Mouse (Mus musculus) layer of hippocampus, adult 2 months (tissue): ENCODE data around the gene Acp6. TPM values are rescaled to one million over a fixed set of nuclear protein-coding genes. Genes with fewer than 3 reads are reported as not detected.
A peak's percentile ranks its signal among the peaks of the same experiment; 100 is the strongest.

Experiments
- DNase-seq, 2 experiments: peaks; one replicate each; pipeline ENCODE4 v3.0.0; 2022; ENCODE audit warnings: low spot score in 2 of 2
- H3K27ac ChIP-seq: fragments of 200-600 bp; 2 replicates; pipeline ENCODE4 v1.8.1; 2022
- H3K4me3 ChIP-seq: fragments of 200-600 bp; 2 replicates; pipeline ENCODE4 v1.8.1; 2022; ENCODE audit warnings: mild to moderate bottlenecking
- CTCF ChIP-seq: fragments of 200-600 bp; conservative IDR thresholded peaks from 2 replicates; pipeline ENCODE4 v1.8.1; 2022; ENCODE audit warnings: antibody characterized with exemption, mild to moderate bottlenecking, moderate library complexity
- total RNA-seq, 2 experiments: library from RNA; stranded (reverse); gene quantifications; 2 replicates each; pipeline ENCODE4 v1.2.3; 2021

Acp6 gene
- total RNA-seq, 2 experiments from 2014 or later, result 35.9 to 37.7 TPM

DNA sequence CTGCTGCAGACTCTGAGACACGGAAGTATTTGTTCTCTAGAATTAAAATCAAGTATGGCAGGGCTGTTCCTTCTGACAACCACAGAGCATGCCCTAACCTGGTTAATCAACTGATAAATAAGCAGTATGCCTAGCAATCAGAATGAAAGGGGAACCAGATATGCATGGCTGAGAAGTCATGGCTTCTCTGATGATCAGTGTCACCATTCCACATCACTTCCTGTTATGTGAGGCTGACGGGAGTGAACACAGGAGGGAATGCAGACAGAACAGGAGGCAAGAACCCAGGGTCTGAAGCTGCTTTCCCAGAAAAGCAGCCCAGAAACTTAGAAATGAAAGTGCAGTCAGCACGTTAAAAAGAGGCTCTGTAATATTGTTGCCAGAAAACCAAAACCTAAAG, 47.9 kb downstream of the Acp6 start:
- Histone ChIP-seq H3K27ac (no peak overlapping the region), H3K4me3 (no peak overlapping the region)
- DNase-seq, result no peak
- TF ChIP-seq CTCF, result no peak

DNA sequence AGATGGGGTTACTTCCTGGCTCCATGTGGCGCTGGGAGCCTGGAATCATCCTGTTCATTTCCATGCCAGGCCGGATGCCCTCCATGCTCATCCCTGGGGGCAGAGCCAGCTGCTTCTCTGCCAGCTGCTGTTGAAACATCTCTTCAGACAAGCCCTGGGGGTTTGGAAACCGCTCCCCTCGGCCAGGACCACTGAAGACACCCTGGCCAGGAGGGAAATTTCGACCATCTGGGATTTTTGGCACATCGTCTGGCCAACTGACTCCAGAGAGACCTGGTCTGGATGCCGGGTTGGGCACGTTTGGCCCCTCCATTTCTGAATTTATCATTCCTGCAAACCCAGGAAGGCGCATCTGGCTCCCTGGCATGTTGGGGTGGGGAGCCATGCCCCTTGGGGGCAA, 50.8 kb downstream of the Acp6 start:
- Histone ChIP-seq H3K27ac (no peak overlapping the region), H3K4me3 (no peak overlapping the region)
- no peak for DNase-seq
- no peak for TF ChIP-seq CTCF

DNA sequence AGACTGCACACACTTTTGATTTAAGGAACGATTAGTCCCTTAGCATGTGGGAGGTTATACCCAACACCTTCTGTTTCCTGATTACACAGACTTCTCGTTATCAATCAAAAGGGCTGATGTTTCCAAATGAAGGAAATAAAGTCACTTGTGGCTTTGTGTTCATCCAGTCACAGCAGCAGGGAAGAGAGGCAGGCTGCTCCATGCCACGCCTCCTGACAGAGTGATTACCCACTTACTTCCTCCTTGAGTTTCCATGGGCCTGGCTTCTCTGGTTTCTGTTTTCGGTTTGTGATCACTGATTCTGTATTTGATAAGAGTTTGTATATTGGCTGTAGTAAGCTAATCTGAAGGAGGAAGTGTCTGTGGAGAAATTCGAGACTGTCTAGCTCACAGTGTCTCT, 52.6 kb downstream of the Acp6 start:
- DNase-seq, result no peak
- no peak for TF ChIP-seq CTCF
- no peak overlapping the region for H3K4me3 ChIP-seq
- H3K27ac ChIP-seq, result 0 out of 2 replicates have a peak overlapping the region, but pooled peaks have one; percentile 5

DNA sequence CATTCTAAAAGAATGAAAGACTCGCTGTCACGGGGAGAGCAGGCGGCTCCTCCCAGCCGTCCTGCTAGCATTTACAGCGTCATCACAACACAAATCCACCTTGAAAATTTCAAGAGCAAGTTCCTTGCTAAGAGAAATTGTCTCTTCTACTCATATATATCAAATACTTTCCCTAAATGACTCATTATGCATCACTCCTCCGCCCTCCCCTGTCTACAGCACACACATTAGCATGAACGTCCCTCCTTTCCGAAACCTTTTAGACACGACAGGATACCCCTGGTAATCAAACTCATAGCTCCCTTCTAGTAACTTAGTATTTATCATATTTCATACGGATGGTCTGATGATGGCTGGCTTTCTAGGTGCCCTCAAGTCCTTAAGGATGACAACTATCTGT, 55.3 kb downstream of the Acp6 start:
- TF ChIP-seq CTCF, result no peak
- Histone ChIP-seq H3K27ac (no peak overlapping the region), H3K4me3 (no peak overlapping the region)
- no peak for DNase-seq

DNA sequence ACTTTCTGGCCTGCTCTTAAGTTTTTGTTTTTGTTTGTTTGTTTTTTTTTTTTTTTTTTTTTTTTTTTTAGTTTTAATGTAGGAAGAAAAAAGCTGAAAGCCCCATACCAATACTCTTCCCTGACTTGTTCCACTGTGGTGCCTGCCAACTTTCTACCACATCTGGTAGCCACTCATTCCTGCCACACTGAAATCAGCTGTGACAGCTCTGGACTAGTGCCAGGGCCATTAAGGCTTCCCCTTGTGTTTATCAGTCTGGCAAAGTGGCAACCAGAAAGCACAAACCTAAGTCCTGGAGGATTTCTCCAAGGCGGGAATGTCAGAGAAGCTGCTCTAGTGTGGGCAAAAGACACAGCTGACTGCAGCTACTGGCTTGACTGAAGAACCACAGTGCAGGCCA, 55.9 kb downstream of the Acp6 start:
- TF ChIP-seq CTCF, result no peak
- Histone ChIP-seq H3K4me3 (no peak overlapping the region), H3K27ac (no peak overlapping the region)
- DNase-seq, result no peak

DNA sequence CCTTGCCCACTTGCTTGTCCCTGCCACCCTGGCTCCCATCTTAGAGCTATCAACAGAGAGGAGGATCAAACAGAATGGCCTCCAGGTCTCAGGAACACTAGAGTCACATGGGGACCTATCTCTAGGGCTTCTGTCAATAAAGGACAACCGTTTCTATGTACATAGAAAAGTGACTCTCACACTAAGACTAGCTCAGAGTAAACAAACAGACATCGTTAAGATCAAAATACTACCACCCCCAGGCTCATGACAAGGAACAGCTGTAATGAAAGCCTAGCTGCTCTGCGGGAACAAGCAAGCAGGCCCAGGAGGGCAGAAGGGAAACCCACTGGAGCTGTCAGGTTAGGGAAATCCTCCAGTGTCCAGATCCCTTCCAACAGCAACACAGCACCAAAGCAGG, 56.9 kb downstream of the Acp6 start:
- DNase-seq, result no peak
- Histone ChIP-seq H3K4me3 (no peak overlapping the region), H3K27ac (no peak overlapping the region)
- TF ChIP-seq CTCF, result no peak

DNA sequence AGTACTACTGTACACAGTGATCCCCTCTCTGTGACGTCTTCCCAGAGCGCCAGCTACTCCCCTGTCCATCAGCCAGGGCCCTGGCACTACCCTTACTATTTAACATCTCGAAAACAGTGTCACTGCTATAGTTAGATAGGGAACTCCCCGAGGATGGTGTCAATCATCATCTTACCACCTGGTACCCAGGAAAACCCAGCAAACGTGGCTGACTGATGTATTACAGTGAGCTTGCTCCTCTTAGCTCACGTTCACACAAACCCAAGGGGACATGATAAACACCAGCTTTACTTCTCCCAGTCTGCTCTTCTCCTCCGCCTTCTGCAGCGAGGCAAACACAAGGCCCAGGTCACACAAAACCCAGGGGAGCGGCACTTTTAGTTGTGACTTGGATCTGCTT, 64.7 kb downstream of the Acp6 start:
- no peak for TF ChIP-seq CTCF
- no peak for DNase-seq
- Histone ChIP-seq H3K4me3 (no peak overlapping the region), H3K27ac (no peak overlapping the region)

DNA sequence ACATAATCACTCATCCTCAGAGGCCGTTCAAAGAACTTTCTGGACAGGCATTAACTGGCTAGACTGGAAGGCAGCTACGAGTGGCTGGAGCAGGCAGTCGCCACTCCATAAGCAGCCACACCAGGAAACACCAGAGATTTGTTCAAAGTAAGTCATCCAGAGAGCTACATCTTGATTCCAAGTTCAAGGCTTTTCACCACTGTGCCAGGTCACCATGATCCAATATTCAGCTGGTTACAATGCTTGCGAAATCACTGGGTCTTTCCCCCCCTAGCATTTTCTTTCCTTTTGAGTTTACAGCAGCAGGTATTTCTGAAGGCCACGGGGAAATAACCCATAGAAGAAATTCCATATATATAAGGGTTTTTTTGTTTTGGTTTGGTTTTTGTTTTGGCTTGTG, 66.7 kb downstream of the Acp6 start:
- no peak for TF ChIP-seq CTCF
- DNase-seq, result no peak
- Histone ChIP-seq H3K27ac (no peak overlapping the region), H3K4me3 (no peak overlapping the region)

DNA sequence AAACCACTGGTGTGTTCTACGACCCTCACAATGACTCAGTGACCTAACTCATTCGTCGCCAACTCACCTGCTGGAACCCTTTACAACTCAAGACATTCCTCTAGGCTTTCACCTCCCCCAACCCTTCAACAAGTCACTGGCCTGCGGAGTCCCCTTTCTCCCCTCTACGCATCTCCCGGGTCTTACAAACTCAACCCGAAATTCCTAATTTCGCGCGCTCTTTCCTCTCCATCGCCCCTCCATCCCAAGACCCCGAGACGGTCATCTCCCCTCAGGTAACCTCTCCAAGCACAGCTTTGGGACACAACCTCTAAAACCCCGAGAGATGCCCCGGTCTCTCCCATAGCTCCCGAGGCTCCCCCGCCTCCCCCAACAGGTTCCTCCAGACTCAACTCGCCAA, 68.1 kb downstream of the Acp6 start:
- DNase-seq, result no peak
- no peak for TF ChIP-seq CTCF
- peak overlapping the region; percentile 75 for H3K27ac ChIP-seq
- H3K4me3 ChIP-seq, result peak overlapping the region; percentile 56

Other genes starting within 250 kb of the Acp6 start
- not detected for gene Gja8, start 232.8 kb upstream of the Acp6 start, total RNA-seq
- 10 to 100 TPM; 64.7 to 67.6 TPM for gene Bcl9, start 139.1 kb downstream of the Acp6 start, total RNA-seq